Mouse (Mus musculus) left cerebral cortex, postnatal 10 days (tissue): ENCODE data around the gene Rufy1. TPM values are rescaled to one million over a fixed set of nuclear protein-coding genes. Genes with fewer than 3 reads are reported as not detected.

Experiments used
- DNase-seq, 2 experiments: peaks; one replicate each; pipeline ENCODE4 v3.0.0; 2021 to 2022; ENCODE audit warnings: low spot score in 2 of 2, mixed read lengths in 1 of 2; ENCODE audit errors: extremely low spot score in 1 of 2
- intact Hi-C: fragments of 180-260 bp; cut with DNase I; formaldehyde crosslinking; loops from one replicate; pipeline ENCODE4 v1.15.1; 2025
- total RNA-seq, 2 experiments: library from RNA; stranded (reverse); gene quantifications; 2 replicates each; pipeline ENCODE4 v1.2.3; 2021

The Rufy1 gene
- total RNA-seq, 2 experiments from 2014 or later, result 20.6 to 22.5 TPM

DNA sequence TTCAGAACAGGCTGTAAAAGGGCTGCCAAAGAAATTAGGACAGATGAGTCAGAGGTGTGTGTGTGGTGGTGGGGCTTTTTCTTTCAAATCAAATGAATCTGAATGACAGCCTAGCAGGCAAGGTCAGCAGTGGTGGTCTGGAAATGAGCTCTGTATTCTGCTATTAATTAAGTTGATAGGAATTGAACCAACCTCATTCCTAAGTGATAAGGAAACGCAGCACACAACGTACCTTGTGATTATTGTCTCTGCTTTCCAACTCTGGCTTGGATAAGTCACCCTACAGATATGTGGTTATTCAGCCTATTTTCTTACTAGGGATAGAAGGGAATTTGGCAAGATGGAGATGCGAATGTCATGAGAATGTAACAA is 1.1 kb upstream of the Rufy1 start:
- DNase-seq, result no peak
- intact Hi-C loops, result no loop called here

- DNase-seq, result no peak
- intact Hi-C loops, result no loop called here
Observed at GRCm38 (mm10) chr11:50431134-50432068, 476 bp upstream of the Rufy1 start.

- intact Hi-C loops, result no loop called here
- no peak for DNase-seq
Observed at GRCm38 (mm10) chr11:50426056-50426455, 4.9 kb downstream of the Rufy1 start.

- DNase-seq, result peak; percentile 74 to 82
Observed at GRCm38 (mm10) chr11:50421934-50422780, 8.8 kb downstream of the Rufy1 start.

DNA sequence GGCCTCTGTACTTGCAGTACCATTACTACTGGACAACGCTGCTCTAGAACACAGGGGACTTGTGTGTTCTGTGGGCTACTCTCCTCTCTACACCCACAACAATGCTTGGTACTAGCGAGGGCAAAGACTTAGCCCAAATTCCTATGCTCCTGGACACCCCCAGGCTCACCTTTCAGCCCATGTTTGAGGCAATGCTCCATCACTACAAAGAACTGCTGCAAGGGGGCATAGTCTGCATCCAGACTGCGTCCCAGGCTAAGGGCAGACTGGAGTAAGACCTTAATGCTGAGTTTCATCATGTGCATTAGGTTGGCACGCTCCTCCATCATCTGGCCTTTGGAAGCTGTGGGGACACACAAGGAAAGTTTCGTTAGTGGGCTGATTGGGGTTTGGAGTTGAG is 9.5 kb downstream of the Rufy1 start:
- DNase-seq, result no peak
- intact Hi-C loops, result no loop called here

More at GRCm38 (mm10) chr11:50421934-50422780, 8.8 kb downstream of the Rufy1 start:
- intact Hi-C loops, result no loop called here

DNA sequence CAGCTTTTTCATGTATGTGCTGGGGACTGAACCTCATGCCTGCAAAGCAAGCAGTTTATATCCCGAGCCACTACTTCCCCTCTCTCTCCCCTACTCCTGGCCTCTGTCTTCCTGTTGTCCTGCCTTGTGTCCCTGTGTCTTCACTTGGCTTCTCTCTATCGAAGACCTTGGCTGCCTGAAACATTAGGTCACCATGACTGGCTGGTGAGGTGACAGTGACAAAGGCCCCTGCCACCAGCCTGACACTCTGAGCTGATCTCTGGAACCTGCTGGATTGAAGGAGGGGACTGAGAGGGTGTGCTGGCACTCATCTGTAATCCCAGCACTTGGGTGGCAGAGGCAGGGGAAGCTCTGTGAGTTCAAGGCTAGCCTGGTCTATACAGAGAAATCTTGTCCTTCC is 13.1 kb downstream of the Rufy1 start:
- intact Hi-C loops, result no loop called here
- DNase-seq, result no peak

DNA sequence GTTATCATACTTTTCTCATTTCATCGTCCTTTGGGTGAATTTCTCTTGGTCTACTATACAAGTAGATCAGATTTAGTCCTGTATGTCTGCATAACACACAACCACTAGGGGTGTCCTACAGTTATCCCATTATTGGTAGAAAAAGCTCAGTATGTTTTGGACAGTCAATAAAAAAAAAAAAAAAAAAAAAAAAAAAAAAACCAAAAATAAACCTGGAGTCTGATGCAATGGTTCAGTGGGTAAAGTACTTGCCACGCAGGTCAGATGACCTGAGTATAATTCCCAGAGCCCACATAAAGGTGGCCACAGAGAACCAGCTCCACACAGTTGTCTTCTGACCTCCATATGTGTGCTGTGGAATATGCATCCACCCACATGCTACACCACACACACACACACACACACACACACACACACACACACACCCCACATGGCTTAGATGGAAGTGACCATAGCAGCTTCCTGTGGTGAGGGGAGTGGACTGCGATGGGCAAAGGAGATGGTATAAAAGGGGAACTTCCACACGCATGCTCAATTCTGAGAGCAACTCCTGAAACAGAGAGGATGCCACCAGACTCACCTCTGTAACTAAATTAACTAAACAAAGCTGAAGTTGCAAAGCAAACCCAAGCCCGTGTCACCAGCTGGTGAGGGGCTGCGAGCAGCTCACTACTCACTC is 15.2 kb downstream of the Rufy1 start:
- DNase-seq, result no peak
- intact Hi-C loops, result no loop called here

DNA sequence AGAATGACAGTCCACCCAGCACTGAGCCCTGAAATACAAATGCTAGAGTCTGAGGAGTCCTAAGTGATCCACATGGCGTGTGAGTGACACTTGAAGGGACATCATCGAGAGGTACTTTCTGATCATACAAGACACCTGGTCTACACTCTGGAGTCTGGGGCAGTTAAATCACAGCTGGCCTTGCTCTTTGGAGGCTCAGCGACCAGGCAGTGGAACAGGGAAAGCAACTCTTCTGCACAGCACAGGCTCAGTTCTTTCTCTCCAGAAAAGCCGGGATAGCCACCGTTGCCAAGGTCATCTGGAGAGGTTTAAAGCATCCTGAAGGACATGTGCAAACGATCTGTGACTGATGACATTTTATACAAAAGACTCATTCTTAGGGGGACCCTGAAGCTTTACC is 23.7 kb downstream of the Rufy1 start:
- DNase-seq, result no peak
- intact Hi-C loops, result no loop called here

GRCm38 (mm10) chr11:50403367-50404014 is 27.4 kb downstream of the Rufy1 start:
- DNase-seq, result peak in 1 of 2 experiments; percentile 63
- intact Hi-C loops, result no loop called here

DNA sequence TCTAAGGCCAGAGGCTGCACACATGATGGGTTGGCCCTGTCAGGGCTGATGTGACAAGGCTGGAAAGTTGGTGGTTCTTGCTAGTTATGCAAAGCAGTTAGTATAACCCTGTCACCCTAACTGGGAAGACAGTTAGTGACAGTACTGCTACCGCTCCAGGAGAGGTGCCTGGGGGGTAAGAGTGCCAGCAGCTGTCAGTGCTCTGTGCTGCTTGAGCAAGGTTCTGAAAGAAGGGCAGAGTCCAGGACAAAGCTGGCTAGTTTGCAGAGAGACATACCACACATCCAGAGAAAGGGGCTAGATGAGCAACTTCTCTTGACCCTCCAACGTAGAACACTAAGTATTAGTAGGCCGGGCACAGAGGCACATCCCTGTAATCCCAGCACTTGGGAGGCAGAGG is 28.4 kb downstream of the Rufy1 start:
- intact Hi-C loops, result no loop called here
- no peak for DNase-seq

DNA sequence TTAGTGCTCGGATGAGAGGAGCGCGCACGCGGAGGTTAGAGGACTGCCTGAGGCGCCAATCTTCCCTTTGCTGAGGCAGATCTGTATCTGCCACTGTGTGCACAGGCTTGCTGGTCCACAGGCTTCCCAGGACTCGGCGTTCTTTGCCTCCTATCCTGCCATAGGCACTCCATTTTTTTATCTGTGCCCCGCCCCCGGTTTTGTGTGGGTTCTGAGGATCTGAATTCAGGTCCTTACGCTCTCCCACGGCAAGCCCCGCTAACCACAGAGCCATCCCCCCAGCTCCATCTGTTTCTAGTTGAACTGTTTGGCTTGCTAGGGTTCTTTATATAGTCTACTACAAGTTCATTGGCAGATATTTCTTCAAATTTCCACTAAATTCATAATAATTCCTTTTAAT is 32.1 kb downstream of the Rufy1 start:
- intact Hi-C loops, result no loop called here
- DNase-seq, result no peak

DNA sequence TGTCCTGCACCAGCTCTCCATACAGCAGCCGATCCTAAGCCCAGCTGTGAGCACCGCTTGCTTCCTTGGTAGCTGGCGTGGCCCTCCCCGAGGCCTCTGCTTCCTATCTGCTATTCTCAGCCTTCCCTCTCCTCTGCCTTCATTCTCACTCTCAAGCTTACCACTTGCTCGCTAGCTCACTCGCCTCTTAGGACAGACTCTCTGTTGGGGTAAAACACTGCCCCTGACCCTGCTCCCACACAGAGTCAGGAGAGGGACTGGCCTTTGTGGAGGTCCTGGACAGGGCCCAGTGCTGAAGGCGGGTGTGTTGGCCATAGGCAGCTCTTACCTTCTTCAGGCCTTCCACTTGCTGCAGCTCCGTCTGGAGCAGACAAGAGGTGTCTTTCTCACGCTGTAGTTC is 33.6 kb downstream of the Rufy1 start:
- DNase-seq, result no peak
- intact Hi-C loops, result no loop called here

DNA sequence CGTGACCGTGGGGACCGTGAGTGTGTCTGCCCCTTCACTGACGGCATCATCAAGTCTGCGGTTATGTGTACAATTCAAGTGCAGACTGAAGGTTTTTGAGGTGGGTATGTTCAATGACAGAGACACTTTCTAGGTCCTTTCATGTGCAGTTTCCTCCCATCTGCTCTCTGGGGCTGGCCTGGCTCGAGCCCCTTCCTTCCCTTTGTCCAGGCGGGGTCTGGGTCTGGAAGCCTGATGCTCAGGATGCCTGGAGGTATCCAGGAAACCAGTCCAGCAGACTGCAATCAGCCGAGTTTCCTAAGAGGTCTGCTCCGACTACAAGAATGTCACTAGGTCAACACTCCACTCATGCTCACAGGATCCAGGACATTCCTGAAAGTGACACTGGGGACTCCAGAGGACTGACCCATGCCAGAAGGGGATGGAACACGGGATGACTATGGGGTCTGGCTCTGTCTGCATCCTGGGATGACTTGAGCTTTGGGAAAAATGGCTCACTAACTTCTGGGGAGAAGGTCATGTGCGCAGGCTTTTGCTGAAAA is 34.1 kb downstream of the Rufy1 start:
- no peak for DNase-seq
- intact Hi-C loops, result no loop called here

GRCm38 (mm10) chr11:50394731-50395130 is 36.2 kb downstream of the Rufy1 start:
- DNase-seq, result no peak
- intact Hi-C loops, result no loop called here

DNA sequence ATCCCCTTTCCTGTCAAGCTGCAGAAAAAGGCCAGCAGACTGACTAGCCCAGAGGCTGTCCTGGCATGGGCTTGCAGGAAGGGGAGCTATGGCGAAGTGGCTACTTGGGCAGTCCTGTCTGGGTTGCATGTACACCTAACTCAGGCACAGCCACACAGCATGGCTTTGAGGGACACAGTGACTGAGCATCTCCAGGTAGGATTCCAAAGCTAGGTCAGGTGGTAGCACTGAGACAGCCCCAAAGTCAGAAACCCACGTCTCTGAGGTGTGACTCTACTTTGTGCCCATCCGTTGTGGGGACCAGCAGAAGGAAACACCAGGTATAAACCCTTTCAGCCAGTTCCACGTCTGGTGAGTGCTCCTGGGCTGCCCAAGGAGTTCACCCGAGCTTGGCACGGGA is 37.6 kb downstream of the Rufy1 start:
- intact Hi-C loops, result no loop called here
- DNase-seq, result no peak

- intact Hi-C loops, result no loop called here
- no peak for DNase-seq
Observed at GRCm38 (mm10) chr11:50391272-50391960, 39.5 kb downstream of the Rufy1 start.

DNA sequence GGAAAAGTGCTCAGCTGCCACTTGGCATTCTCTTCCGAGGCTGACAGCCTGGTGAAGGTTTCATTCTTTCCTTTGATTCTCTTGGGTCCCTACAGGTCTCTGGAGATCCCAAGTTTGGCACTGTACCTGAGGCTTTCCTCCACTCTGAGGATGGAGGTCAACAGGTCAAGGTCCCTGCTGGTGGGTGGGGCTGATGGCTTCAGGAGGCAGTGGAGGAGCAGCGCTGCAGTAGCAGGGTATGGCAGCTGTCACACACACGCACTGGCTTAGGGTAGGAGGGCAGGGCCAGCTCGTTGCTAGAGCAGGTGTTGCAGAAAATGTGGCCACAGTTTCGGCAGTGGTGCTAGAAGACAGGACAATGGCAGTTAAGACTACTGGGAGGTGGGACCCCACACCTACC is 41.3 kb downstream of the Rufy1 start:
- intact Hi-C loops, result no loop called here
- no peak for DNase-seq

GRCm38 (mm10) chr11:50389011-50389410 is 41.9 kb downstream of the Rufy1 start:
- intact Hi-C loops, result no loop called here

More at GRCm38 (mm10) chr11:50389011-50389410, 41.9 kb downstream of the Rufy1 start:
- DNase-seq, result no peak
